Mouse (Mus musculus) intestine, embryonic 15.5 days (tissue): ENCODE results near the gene Prpf38b. TPM values are rescaled to one million over a fixed set of nuclear protein-coding genes. Genes with fewer than 3 reads are reported as not detected.

Experiments
- ATAC-seq: fragments of 200-750 bp; cut with Nextera tagmentation; 2 replicates; pipeline ENCODE4 v1.8.0; 2017; ENCODE audit warnings: moderate TSS enrichment, moderate library complexity
- H3K27ac ChIP-seq: fragments of 300-500 bp; sonication (generic); 2 replicates; pipeline ENCODE4 v1.5.1; 2015; ENCODE audit warnings: mild to moderate bottlenecking, inconsistent platforms
- H3K27me3 ChIP-seq: fragments of 300-500 bp; sonication (generic); replicated peaks from 2 replicates; pipeline ENCODE4 v1.6.1; 2015; ENCODE audit warnings: inconsistent platforms
- H3K36me3 ChIP-seq: fragments of 300-500 bp; sonication (generic); 2 replicates; pipeline ENCODE4 v1.6.1; 2015; ENCODE audit warnings: inconsistent platforms
- H3K4me1 ChIP-seq: fragments of 300-500 bp; sonication (generic); replicated peaks from 2 replicates; pipeline ENCODE4 v1.6.1; 2015; ENCODE audit warnings: inconsistent platforms
- H3K4me2 ChIP-seq: fragments of 300-500 bp; sonication (generic); replicated peaks from 2 replicates; pipeline ENCODE4 v1.6.1; 2015; ENCODE audit warnings: mild to moderate bottlenecking, inconsistent platforms
- H3K4me3 ChIP-seq: fragments of 300-500 bp; sonication (generic); replicated peaks from 2 replicates; pipeline ENCODE4 v1.5.1; 2015; ENCODE audit warnings: inconsistent platforms
- H3K9ac ChIP-seq: fragments of 300-500 bp; sonication (generic); 2 replicates; pipeline ENCODE4 v1.6.1; 2015; ENCODE audit warnings: inconsistent platforms
- H3K9me3 ChIP-seq: fragments of 300-500 bp; sonication (generic); 2 replicates; pipeline ENCODE4 v1.6.1; 2016; ENCODE audit warnings: inconsistent platforms
- WGBS: fragments of 180-500 bp; shearing (Covaris S2); methylation state at CpG from one replicate; pipeline ENCODE4 v1.1.7; 2015; 5-methylcytosine and 5-hydroxymethylcytosine counted together
- polyA plus RNA-seq: library from polyadenylated mRNA; unstranded; fragments of >200 nt; fragmentation: Nextera tagmentation; extraction: Ambion mirVana; gene quantifications from 2 replicates; pipeline ENCODE4 v1.2.1, GENCODE M21; 2015

Gene Prpf38b
- polyA plus RNA-seq, 1 experiment from 2014 or later: 79.3 TPM

- Histone ChIP-seq H3K4me2 (no peak overlapping the region), H3K27me3 (no peaks in the 10 kb centered on the region), H3K9me3 (no peaks in the 10 kb centered on the region), H3K36me3 (no peaks in the 10 kb centered on the region), H3K27ac (no peak overlapping the region), H3K4me3 (no peak overlapping the region), H3K4me1 (no peaks in the 10 kb centered on the region), H3K9ac (no peak overlapping the region)
- peak; percentile 67 for ATAC-seq
- 71% methylated on average over 3 of the region's 3 CpGs for WGBS
Observed at GRCm38 (mm10) chr3:108920442-108921070, 9.0 kb upstream of the Prpf38b start.

GRCm38 (mm10) chr3:108918852-108919251 lies 7.3 kb upstream of the Prpf38b start:
- Histone ChIP-seq H3K27ac (no peak overlapping the region), H3K9me3 (no peaks in the 10 kb centered on the region), H3K4me1 (no peaks in the 10 kb centered on the region), H3K4me3 (no peak overlapping the region), H3K4me2 (no peak overlapping the region), H3K27me3 (no peaks in the 10 kb centered on the region), H3K9ac (no peak overlapping the region), H3K36me3 (no peaks in the 10 kb centered on the region)
- ATAC-seq: peak; percentile 54
- WGBS: 74% methylated on average over 1 of the region's 1 CpGs

GRCm38 (mm10) chr3:108917986-108918385 lies 6.5 kb upstream of the Prpf38b start:
- no peaks in the 10 kb centered on the region for H3K9me3 ChIP-seq
- no peaks in the 10 kb centered on the region for H3K36me3 ChIP-seq
- WGBS: 58% methylated on average over 3 of the region's 3 CpGs
- H3K4me1 ChIP-seq: no peaks in the 10 kb centered on the region
- no peak overlapping the region for H3K4me2 ChIP-seq
- no peak overlapping the region for H3K9ac ChIP-seq
- no peaks in the 10 kb centered on the region for H3K27me3 ChIP-seq
- H3K27ac ChIP-seq: no peak overlapping the region
- H3K4me3 ChIP-seq: no peak overlapping the region
- no peak for ATAC-seq

- Histone ChIP-seq H3K9me3 (no peaks in the 10 kb centered on the region), H3K27ac (no peak overlapping the region), H3K9ac (no peak overlapping the region), H3K4me3 (no peak overlapping the region), H3K4me1 (no peaks in the 10 kb centered on the region), H3K36me3 (no peaks in the 10 kb centered on the region), H3K4me2 (no peak overlapping the region), H3K27me3 (no peaks in the 10 kb centered on the region)
- ATAC-seq: no peak
- 35% methylated on average over 4 of the region's 4 CpGs for WGBS
Observed at GRCm38 (mm10) chr3:108916857-108917256, 5.3 kb upstream of the Prpf38b start.

GRCm38 (mm10) chr3:108915999-108916398 lies 4.5 kb upstream of the Prpf38b start:
- Histone ChIP-seq H3K4me3 (no peak overlapping the region), H3K36me3 (no peaks in the 10 kb centered on the region), H3K27me3 (no peaks in the 10 kb centered on the region), H3K4me1 (no peaks in the 10 kb centered on the region), H3K9ac (no peak overlapping the region), H3K9me3 (no peaks in the 10 kb centered on the region), H3K27ac (no peak overlapping the region), H3K4me2 (no peak overlapping the region)
- 74% methylated on average over 1 of the region's 1 CpGs for WGBS
- ATAC-seq: no peak

- Histone ChIP-seq H3K4me1 (0 out of 2 replicates have a peak, but pooled peaks cover 5% of the 10 kb centered on the region), H3K27me3 (no peaks in the 10 kb centered on the region), H3K27ac (peak overlapping the region; percentile 100), H3K9me3 (no peaks in the 10 kb centered on the region), H3K9ac (peak overlapping the region; percentile 96), H3K4me2 (peak overlapping the region; percentile 78), H3K4me3 (peak overlapping the region; percentile 91), H3K36me3 (peaks cover 2% of the 10 kb centered on the region; the same call in 1 of the 2 replicates)
- under 1% methylated on average over 43 of the region's 44 CpGs for WGBS
- peak; percentile 91 for ATAC-seq
Observed at GRCm38 (mm10) chr3:108911081-108911547, 413 bp downstream of the Prpf38b start.

GRCm38 (mm10) chr3:108910303-108911080 lies 1.0 kb downstream of the Prpf38b start:
- WGBS: under 1% methylated on average over 32 of the region's 32 CpGs
- ATAC-seq: peak; percentile 6; the same call in 1 of the 2 replicates
- peak overlapping the region; percentile 96 for H3K9ac ChIP-seq

GRCm38 (mm10) chr3:108902934-108903333 lies 8.6 kb downstream of the Prpf38b start:
- Histone ChIP-seq H3K36me3 (peaks cover 16% of the 10 kb centered on the region), H3K4me1 (no peaks in the 10 kb centered on the region), H3K4me3 (no peak overlapping the region), H3K4me2 (no peak overlapping the region), H3K27me3 (no peaks in the 10 kb centered on the region), H3K9ac (no peak overlapping the region), H3K9me3 (no peaks in the 10 kb centered on the region), H3K27ac (no peak overlapping the region)
- ATAC-seq: peak; percentile 58
- 87% methylated on average over 6 of the region's 6 CpGs for WGBS

More at GRCm38 (mm10) chr3:108910303-108911080, 1.0 kb downstream of the Prpf38b start:
- no peaks in the 10 kb centered on the region for H3K27me3 ChIP-seq
- H3K27ac ChIP-seq: peak overlapping the region; percentile 100
- no peaks in the 10 kb centered on the region for H3K9me3 ChIP-seq
- H3K36me3 ChIP-seq: peaks cover 3% of the 10 kb centered on the region; the same call in 1 of the 2 replicates
- peak overlapping the region; percentile 91 for H3K4me3 ChIP-seq
- H3K4me2 ChIP-seq: peak overlapping the region; percentile 78
- 0 out of 2 replicates have a peak, but pooled peaks cover 5% of the 10 kb centered on the region for H3K4me1 ChIP-seq

GRCm38 (mm10) chr3:108902038-108902437 lies 9.5 kb downstream of the Prpf38b start:
- Histone ChIP-seq H3K36me3 (peaks cover 16% of the 10 kb centered on the region), H3K27me3 (no peaks in the 10 kb centered on the region), H3K4me3 (no peak overlapping the region), H3K27ac (no peak overlapping the region), H3K9me3 (no peaks in the 10 kb centered on the region), H3K4me1 (no peaks in the 10 kb centered on the region), H3K4me2 (no peak overlapping the region), H3K9ac (no peak overlapping the region)
- ATAC-seq: no peak
- WGBS: 50% methylated on average over 2 of the region's 2 CpGs

GRCm38 (mm10) chr3:108900681-108901080 lies 10.8 kb downstream of the Prpf38b start:
- no peak overlapping the region for H3K4me2 ChIP-seq
- ATAC-seq: no peak; the same call in 1 of the 2 replicates
- no peaks in the 10 kb centered on the region for H3K9me3 ChIP-seq
- no peaks in the 10 kb centered on the region for H3K27me3 ChIP-seq
- H3K36me3 ChIP-seq: peaks cover 14% of the 10 kb centered on the region
- WGBS: 78% methylated on average over 5 of the region's 5 CpGs
- no peak overlapping the region for H3K27ac ChIP-seq
- no peak overlapping the region for H3K9ac ChIP-seq
- H3K4me3 ChIP-seq: no peak overlapping the region
- H3K4me1 ChIP-seq: no peaks in the 10 kb centered on the region

GRCm38 (mm10) chr3:108900147-108900546 lies 11.4 kb downstream of the Prpf38b start:
- Histone ChIP-seq H3K9ac (no peak overlapping the region), H3K27ac (no peak overlapping the region), H3K4me2 (no peak overlapping the region), H3K9me3 (no peaks in the 10 kb centered on the region), H3K27me3 (no peaks in the 10 kb centered on the region), H3K4me3 (no peak overlapping the region), H3K36me3 (peaks cover 12% of the 10 kb centered on the region), H3K4me1 (no peaks in the 10 kb centered on the region)
- WGBS: 90% methylated on average over 3 of the region's 3 CpGs
- ATAC-seq: no peak

GRCm38 (mm10) chr3:108898640-108899039 lies 12.9 kb downstream of the Prpf38b start:
- Histone ChIP-seq H3K9ac (no peak overlapping the region), H3K27ac (no peak overlapping the region), H3K4me2 (no peak overlapping the region), H3K4me1 (no peaks in the 10 kb centered on the region), H3K4me3 (no peak overlapping the region), H3K9me3 (no peaks in the 10 kb centered on the region), H3K27me3 (no peaks in the 10 kb centered on the region), H3K36me3 (peaks cover 1% of the 10 kb centered on the region; the same call in 1 of the 2 replicates)
- ATAC-seq: no peak
- 95% methylated on average over 4 of the region's 4 CpGs for WGBS
